Mouse (Mus musculus) spleen, adult 2 months (tissue): Measurements from ENCODE around the gene Abraxas1.

Experiments
- CTCF ChIP-seq: fragments of 200-500 bp; IDR thresholded peaks from 2 replicates; pipeline ENCODE4 v1.5.1; 2011; ENCODE audit warnings: mild to moderate bottlenecking, inconsistent platforms; ENCODE audit not compliant: insufficient read depth, insufficient read length, insufficient replicate concordance; ENCODE audit errors: extremely low read depth
- POLR2A ChIP-seq: fragments of 200-500 bp; IDR thresholded peaks from 2 replicates; pipeline ENCODE4 v1.6.1; 2011; ENCODE audit warnings: low read depth, low read length, inconsistent platforms

DNA sequence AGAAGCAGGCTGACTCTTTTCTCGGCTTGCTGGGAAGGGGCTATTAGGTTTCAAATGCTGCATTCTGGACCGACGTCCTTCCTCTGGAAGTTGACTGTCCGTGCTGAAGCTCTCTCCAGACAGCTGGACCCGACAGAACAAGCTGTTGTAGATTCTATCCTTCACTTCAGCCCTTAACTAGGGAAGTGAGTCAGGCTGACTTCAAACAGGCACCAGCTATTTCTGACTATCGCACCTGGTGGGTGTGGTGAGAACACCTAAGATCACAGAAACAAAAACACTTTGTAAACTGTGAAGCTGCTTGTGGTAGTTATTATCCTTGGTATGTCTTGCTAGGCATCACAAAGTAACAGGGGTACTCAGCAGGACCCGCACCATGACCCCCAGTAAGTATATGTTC, 5.8 kb upstream of the Abraxas1 start:
- TF ChIP-seq CTCF, result no peak
- no peak for TF ChIP-seq POLR2A
